Mouse (Mus musculus) spleen, embryonic (tissue): ENCODE results near the gene 2010111I01Rik.
"Not testable (repeated sequence)": the region's sequence is repeated elsewhere in the genome, so short reads cannot be mapped to it uniquely, and the experiment has no call there.

Experiments
- CTCF ChIA-PET: fragments of 350-600 bp; sonication (Branson Sonifier 250); formaldehyde crosslinking; loops from one replicate; lab custom pipeline; 2022; lab: Charles Lee

Gene 2010111I01Rik

GRCm38 (mm10) chr13:63304799-63305159 lies 340.1 kb downstream of the 2010111I01Rik start:
- CTCF ChIA-PET = no interaction called here

GRCm38 (mm10) chr13:63305160-63306011 lies 340.7 kb downstream of the 2010111I01Rik start:
- CTCF ChIA-PET = no interaction called here

GRCm38 (mm10) chr13:63306768-63307167 lies 342.1 kb downstream of the 2010111I01Rik start:
- CTCF ChIA-PET = no interaction called here

- CTCF ChIA-PET = no interaction called here
Measured at GRCm38 (mm10) chr13:63309563-63309962, 344.9 kb downstream of the 2010111I01Rik start.

- CTCF ChIA-PET = interaction anchor here (0.9 kb wide), 1 partner anchor 609 kb away, joined by 3 read pairs; no protein-coding TSS in a partner anchor
Measured at GRCm38 (mm10) chr13:63311156-63311555, 346.5 kb downstream of the 2010111I01Rik start.

GRCm38 (mm10) chr13:63313247-63313646 lies 348.6 kb downstream of the 2010111I01Rik start:
- CTCF ChIA-PET = no interaction called here

- CTCF ChIA-PET = no interaction called here
Measured at GRCm38 (mm10) chr13:63313748-63314607, 349.3 kb downstream of the 2010111I01Rik start.

- CTCF ChIA-PET = no interaction called here
Measured at GRCm38 (mm10) chr13:63314608-63314920, 349.9 kb downstream of the 2010111I01Rik start.

- CTCF ChIA-PET = not testable (repeated sequence)
Measured at GRCm38 (mm10) chr13:63315111-63315510, 350.4 kb downstream of the 2010111I01Rik start.

- CTCF ChIA-PET = no interaction called here
Measured at GRCm38 (mm10) chr13:63315777-63316176, 351.1 kb downstream of the 2010111I01Rik start.

- CTCF ChIA-PET = no interaction called here
Measured at GRCm38 (mm10) chr13:63316407-63316806, 351.7 kb downstream of the 2010111I01Rik start.

- CTCF ChIA-PET = no interaction called here
Measured at GRCm38 (mm10) chr13:63317681-63318104, 353.0 kb downstream of the 2010111I01Rik start.

- CTCF ChIA-PET = no interaction called here
Measured at GRCm38 (mm10) chr13:63319814-63320213, 355.1 kb downstream of the 2010111I01Rik start.

GRCm38 (mm10) chr13:63321689-63322088 lies 357.0 kb downstream of the 2010111I01Rik start:
- CTCF ChIA-PET = no interaction called here

GRCm38 (mm10) chr13:63322756-63323155 lies 358.1 kb downstream of the 2010111I01Rik start:
- CTCF ChIA-PET = no interaction called here

- CTCF ChIA-PET = no interaction called here
Measured at GRCm38 (mm10) chr13:63323286-63324075, 358.8 kb downstream of the 2010111I01Rik start.

GRCm38 (mm10) chr13:63324311-63324710 lies 359.6 kb downstream of the 2010111I01Rik start:
- CTCF ChIA-PET = no interaction called here

GRCm38 (mm10) chr13:63324978-63325848 lies 360.5 kb downstream of the 2010111I01Rik start:
- CTCF ChIA-PET = no interaction called here

- CTCF ChIA-PET = no interaction called here
Measured at GRCm38 (mm10) chr13:63326015-63326414, 361.3 kb downstream of the 2010111I01Rik start.

GRCm38 (mm10) chr13:63330236-63330860 lies 365.7 kb downstream of the 2010111I01Rik start:
- CTCF ChIA-PET = interaction anchor here (0.7 kb wide), 1 partner anchor 406 kb away, joined by 3 read pairs; no protein-coding TSS in a partner anchor
